Mouse (Mus musculus) T-helper 2 cell (primary cell): ENCODE data around the gene Serac1.

ENCODE experiments used
- in situ Hi-C: fragments of 300-600 bp; cut with MboI, MseI; formaldehyde crosslinking; loops from one replicate; pipeline ENCODE4 v1.15.1; 2025; ENCODE audit warnings: high pct_unique_total_duplicates

The Serac1 gene

DNA sequence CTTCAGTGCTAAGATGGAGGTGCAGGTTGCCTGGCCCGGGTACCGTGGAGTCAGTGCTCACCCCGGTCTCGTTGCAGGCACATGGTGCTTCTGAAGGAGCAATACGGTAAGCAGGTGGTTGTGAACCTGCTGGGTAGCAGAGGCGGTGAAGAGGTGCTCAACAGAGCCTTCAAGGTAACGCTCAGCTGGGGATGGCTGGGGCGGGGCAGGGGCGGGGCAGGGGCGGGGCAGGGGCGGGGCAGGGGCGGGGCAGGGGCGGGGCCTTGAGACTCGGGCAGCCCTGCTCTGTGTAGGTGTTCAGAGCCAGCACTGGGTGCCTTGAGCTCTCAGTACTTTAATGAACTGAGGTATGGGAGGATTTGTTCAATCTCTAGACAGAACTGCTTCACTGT is 74.3 kb downstream of the Serac1 start:
- in situ Hi-C loops = no loop called here

DNA sequence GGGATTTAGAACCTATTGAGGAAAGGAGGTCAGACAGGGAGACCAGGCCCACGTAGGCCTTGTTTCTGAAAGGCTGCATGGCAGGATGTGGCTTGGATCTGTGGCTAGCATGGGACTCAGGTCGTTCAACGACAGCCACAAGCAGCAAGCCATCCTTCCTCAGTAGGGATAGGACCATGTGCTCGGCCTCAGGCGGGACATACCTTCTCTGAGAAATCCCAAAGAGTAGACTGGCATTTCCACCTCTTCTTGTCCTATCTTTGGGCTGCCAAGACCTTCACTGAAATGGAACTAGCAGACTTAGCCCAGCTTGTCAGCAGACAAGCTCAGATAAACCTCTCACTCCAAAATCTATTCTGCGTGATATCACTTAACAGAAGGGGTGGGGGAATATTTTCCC is 75.9 kb downstream of the Serac1 start:
- in situ Hi-C loops = no loop called here

DNA sequence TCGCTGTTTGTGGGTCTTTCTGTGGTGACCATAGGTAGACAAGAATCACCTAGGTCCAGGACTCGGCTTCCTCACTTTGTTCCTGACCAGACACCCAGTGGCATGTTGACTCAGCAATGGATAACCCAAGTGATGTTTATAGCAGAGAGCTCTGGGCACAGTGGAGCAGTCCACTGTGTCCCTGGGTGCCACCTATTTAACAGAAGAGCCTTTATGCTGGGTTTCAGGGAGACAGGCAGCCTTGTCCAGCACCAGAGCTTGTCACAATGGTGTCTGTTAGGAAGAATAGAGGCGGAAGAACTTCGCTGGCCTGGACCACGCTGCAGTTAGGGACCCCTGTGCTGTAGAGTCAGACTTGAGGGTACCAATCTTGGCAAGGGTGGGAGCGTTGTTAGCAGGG is 77.0 kb downstream of the Serac1 start:
- in situ Hi-C loops = no loop called here

DNA sequence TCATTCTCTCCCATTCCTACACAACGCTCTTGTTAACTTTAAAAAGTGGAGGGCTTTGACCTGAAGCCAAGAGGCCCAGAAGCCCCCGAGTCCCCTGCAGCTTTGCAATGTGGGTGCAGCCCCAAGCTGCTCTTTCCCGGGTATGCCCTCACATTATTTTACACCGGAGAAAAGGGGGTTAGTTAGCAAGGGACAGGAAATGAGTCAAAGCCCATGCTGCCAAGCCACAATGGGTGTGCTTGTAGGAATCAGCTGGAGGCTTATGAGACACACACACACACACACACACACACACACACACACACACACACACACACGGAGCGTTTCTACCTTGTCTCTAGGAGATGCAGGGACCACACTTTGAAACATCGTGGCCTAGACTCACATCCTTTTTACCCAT is 77.7 kb downstream of the Serac1 start:
- in situ Hi-C loops = no loop called here

DNA sequence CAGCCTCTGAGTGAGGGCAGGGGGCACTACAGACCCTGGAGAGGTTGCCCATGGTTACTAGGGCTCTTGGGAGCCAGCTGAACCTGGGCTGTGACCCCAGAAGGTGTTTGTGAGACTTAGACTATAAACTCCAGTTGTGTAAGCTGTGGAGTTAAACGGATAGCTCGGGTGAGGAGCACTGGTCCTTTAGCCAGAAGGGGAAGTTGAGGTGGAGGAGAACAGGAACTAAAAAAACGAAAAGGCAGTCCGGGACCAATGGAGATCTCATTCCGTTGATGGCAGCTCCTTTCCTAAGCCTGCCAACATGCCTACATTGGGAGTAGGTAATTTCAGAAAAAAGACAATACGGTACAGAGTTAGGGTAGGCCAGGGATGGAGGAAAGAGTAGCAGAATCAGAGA is 78.2 kb downstream of the Serac1 start:
- in situ Hi-C loops = no loop called here

DNA sequence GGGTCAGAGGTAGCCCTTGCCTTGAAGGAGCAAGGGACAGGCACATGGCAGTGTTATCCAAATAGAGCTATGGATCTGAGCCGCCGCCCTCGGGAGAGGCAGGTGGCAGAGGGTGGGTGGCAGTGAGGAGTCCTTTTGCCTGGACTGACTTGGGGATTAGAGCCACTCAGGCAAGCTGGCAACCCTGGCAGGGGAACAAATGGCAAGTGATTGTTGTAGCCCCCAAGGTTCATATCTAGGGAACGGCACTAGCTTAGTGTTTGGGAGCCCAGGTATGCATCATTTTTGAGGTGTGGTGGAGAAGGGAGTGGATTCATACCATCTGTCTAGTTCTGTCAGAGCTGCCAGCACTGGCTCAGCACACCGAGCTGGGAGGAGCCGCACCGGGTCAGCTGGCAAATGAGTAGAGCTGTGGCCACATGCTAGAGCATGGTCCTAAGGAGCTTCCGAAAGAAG is 78.6 kb downstream of the Serac1 start:
- in situ Hi-C loops = no loop called here

DNA sequence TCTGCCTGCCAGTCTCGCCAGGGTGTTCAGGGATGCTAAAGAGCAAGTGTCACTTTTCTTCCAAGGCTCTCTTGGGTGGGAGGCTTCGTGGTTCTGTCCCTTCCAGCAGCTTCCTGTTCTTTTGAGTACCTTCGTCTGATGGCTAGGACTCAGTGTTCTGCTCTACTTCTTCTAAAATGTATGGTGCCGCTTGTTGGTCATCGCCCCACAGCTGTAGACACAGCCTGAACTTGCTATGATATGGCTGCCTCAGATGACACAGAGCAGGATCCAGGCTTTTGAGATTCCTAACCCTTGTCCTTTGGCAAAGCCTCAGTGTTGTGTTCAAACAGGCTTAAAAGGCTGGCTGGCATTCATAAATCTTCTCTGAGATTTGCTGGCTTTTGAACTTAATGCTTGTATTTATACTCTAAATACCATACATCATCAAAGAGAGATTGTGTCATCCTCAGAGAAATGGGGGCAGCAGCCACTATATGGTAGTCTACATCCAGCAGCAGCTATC is 80.5 kb downstream of the Serac1 start:
- in situ Hi-C loops = no loop called here

DNA sequence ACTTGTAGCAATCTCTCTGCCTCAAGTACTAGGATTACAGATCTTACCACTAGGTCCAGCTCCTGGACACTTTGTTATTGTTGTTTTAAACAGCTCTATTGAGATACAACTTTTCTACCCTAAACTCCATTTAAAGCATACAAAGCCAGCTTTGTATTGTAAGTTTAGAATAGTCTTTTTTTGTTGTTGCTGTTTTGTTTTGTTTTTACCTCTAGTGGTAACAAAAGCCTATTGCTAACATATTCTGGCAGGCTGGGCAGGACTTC is 81.4 kb downstream of the Serac1 start:
- in situ Hi-C loops = no loop called here

DNA sequence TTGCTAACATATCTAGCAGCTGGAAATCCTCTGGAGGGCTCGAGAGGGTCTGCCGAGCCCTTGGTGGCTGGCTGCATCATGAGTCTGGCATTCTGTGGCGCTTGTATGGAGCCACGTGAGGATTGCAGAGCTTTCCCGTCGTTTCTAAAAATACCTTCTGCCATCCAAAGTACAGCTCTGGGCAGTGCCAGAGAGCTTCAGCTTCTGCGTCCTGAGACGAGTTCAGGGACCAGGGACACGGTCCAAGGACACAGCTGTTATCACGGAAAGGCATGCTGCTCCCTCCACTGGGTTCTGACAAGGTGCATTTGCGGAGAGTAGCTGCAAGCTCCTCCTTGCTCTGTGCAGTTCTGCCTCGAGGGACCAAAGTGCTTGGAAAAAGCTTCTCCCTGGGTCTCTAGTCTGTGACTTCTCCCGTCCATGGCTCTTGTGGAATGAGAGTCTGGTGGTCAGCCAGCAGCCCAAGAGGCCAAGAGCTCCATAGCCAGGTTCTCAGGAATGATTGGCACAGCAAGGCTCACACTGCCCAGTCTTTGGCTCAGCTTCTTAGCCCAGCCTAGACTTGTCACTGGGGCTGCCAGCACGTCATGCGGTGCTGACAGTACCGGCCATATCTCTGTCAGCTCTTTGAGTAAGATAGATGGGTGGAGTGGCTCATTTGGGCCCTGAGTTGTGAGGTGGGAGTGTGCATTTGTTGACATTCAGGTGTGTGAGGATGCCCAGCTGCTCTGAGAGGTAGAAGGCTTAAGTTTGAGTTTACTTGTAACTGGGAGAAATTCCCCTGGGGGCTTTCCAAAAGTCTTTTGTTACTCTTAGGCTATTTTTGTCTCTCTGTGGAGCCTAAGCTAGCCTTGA is 81.9 kb downstream of the Serac1 start:
- in situ Hi-C loops = no loop called here

DNA sequence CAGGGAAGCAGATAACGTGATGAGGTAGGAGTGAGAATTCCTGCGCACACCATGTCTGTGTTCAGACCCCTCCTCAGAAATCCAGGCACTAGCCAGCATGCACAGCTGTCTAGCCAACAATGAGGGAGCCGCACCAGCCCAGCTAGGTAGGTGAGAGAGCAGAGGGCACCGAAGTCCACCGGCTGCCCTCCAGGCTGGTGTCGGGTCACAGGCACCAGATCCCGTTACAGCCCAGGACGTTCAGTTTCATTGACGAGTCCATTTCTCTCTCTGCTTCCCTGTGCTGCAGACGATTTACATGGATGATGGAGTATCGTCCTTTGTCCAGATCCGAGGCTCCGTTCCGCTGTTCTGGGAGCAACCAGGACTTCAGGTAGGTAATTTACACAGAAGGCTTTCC is 83.0 kb downstream of the Serac1 start:
- in situ Hi-C loops = no loop called here

DNA sequence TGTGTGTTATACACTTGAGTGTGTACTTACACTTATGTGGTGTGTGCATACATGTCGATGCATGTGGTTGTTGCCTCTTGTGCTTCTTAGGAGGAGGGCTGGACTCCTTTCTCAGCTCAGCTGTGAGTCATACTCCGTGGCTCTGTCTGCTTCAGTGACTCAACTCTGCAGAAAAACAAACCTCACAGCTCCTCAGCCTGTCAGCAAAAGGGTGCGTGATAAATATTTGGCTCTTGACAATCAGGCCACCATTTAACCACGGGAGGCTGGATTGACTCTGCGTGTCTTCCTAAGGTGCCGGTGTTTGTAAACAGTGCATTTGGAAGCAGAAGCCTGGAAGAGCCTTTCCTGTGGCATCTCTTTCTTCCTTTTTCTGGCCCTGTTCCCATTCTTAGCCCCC is 84.9 kb downstream of the Serac1 start:
- in situ Hi-C loops = no loop called here

DNA sequence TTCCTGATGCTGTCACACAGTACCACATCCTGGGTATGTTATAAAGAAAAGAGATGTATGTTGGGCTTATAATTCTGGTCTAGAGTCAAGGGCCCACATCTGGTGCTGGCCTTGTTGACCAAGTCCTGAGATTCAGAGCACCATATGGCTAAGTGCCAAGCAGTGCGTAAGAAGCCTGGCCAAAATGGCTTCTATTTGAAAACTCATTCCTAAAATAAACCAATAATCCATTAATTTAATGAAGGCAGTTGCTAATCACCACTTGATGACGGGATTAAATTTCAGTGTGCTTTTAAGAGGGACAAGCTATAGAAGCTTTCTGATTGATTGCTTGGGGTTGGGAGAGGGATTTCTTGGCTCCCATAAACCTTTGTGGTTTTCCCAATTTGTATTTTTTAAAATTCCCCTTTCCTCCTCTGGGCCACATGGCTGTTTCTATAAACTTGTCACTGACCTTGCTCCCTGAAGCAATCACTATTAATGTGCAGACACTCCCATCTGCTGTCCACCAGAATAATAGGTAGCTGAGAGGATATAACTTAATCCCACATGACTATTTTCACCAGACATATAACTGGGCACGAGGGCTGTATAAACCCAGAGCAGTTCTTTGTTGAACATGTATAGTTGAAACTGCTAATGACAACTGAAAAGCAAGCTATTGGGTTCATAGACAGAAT is 85.8 kb downstream of the Serac1 start:
- in situ Hi-C loops = no loop called here

DNA sequence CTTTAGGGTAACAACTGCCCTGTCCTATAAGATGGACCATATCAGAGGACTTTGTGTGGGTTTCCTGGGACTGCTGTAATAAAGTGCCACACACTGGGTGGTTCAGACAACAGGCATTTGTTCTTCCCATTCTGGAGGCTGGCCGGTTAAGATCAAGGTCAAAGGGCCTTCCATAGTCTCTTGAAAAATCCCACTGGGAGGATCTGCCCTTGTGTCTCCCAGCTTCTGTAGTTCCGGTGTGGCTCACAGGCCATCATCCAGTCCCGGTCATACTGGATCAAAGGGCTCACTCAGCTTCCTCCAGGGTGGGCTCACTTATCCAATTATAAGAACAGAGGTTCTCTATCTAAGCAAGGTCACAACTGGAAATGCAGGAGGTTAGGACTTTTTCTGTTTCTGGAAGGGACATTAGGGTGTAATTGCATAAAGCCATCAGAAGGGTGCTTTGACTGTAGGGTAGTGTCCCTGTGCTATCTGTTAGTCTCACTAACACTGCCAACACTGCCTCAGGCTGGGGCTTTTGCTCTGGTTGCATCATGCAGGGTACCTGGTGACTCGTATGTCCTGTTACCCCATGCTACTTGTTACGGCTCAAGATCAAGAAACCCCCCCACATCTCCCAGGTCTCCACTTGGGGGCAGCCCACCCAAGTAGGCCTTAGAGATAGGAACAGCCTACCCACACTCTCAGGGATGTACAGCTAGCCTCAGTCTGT is 86.5 kb downstream of the Serac1 start:
- in situ Hi-C loops = no loop called here
